Mouse (Mus musculus): ENCODE measurements around the gene Gm30302.

DNA sequence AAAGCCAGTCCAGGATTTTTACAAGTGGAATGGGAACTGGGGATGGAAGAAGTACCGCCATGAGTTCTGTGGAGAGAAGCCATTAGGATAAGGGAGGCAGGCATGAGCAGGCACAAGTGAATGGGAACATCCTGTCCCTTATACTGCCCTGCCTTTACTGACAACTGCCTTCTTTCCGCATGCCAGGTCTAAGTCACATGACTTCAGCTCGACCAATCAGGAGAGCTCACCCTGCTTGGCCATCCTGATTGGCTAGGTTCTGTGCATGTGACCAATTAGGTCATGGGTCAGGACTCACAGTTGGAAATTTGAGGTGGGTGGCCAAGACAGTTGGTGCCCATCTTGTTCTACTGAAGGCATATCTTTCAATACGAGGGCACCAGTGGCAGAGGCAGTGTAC, 15.6 kb upstream of the Gm30302 start:
- TF ChIP-seq POLR2A (IDR thresholded peaks at IDR 0.05; ENCODE audit: insufficient read length, low read depth) (no peak), MAX (IDR thresholded peaks at IDR 0.05; ENCODE audit: low read depth) (no peak), TCF3 (IDR thresholded peaks at IDR 0.05; ENCODE audit: insufficient read length, low read depth) (no peak), MYOD1 (IDR thresholded peaks at IDR 0.05; ENCODE audit: control insufficient read depth in 1 of 3, insufficient read length in 2 of 3, low read depth in 2 of 3) (no peak), USF1 (IDR thresholded peaks at IDR 0.05; ENCODE audit: low read depth) (no peak), TCF12 (IDR thresholded peaks at IDR 0.05; ENCODE audit: insufficient read depth, poor library complexity, severe bottlenecking) (no peak)
